Mouse (Mus musculus) gastrocnemius, adult 8-10 months (tissue): Measurements from ENCODE around the gene Ccdc12. TPM values are rescaled to one million over a fixed set of nuclear protein-coding genes. Genes with fewer than 3 reads are reported as not detected.

ENCODE experiments used
- DNase-seq, 2 experiments: peaks; one replicate each; pipeline ENCODE4 v3.0.0; 2022; ENCODE audit warnings: low spot score in 2 of 2
- microRNA-seq: library from miRNA; unstranded; fragments of <30 nt; microRNA quantifications from one replicate; pipeline ENCODE4 v1.2.0, GENCODE M21; 2022
- total RNA-seq, 4 experiments: library from RNA; stranded (reverse); gene quantifications; 2 replicates each; pipeline ENCODE4 v1.2.4; 2022

Gene Ccdc12
- total RNA-seq, 4 experiments from 2014 or later = 38.8 to 53.8 (median 47.0) TPM

DNA sequence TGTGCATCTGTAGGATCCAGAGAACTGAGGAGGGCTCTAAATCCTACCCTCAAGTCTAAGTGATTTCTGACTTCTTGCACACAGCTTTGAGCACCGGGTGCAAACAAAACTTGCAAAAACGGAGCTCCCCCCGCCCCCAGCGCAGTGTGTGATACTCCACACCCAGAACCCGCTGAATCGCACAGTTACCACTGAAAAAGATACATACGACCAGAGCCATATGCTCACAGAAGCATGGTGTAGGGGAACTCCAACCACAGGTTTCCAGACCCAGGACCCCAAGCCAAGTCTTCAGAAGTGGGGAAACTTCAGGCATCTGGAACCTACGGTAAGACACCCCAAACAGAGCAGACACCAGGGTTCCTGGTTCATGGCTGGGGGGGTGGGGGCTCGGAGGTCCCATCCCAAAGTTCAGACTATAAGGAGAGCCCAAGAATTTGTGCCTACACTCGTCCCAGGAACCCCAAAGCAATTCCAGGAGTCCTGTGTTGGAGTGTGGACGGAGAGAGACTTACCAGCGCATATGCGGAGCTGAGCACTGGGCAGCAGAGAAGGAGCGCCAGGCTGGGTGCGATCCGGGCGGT, 85.5 kb downstream of the Ccdc12 start, which contains the start of gene Myl3:
Gene Myl3, plus strand, starts transcription at position 151 of the 584 bp plus-strand sequence.
- DNase-seq = no peak

DNA sequence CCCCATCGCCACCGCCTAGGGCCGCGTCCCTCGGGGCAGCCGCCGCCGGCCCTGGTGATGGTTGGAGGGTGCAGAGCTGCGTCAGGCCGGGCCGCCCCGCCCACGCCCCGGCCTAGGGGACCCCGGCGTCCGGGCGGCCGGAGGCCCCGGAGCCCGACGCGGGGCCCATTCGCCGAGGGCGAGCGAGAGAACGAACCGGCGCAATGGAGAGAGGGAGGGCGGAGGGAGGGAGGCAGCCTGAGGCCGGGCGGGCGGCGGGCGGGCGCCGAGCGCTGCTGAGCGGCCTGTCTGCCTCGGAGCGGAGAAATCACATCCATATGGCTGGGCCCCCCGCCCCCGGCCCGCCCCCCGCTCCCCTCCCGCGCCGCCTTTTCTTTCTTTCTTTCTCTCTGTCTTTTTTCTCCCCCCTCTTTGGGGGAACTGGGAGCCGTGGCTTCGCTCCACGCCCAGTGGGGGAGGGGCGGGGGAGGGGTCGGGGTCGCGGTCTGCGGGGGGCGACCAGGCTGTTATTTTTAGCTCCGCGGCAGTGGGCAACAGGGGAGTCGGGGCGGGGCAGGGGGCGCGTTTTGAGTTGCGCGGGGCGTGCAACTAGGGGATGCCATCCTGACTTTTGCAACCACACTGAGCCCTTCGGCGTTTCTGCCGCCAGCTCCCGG, 86.1 kb downstream of the Ccdc12 start:
- DNase-seq = no peak

DNA sequence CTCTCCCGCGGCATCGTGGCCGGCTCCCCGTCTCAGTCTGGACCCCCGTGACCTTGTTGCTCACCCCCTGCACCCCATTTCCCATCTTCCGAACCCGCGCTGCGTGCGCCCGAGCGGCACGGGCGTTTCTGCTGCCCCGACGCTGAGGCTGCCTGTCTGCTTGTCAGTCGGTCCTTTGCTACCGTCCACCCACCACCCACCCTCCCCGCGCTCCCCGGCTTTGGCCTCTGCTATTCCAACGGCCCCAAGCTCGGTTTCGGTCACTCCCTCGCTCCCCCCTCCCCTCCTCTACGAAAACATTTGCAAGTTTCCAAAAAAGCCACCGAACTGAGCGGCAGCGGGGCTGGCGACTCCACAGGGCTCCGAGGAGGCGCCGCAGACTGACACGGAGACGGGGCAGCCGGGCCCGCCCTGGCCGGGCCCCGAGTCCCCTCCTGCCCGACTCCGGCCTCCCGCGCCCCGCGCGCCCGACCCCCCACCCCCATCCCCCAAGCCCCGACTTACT, 86.7 kb downstream of the Ccdc12 start:
- DNase-seq = no peak

DNA sequence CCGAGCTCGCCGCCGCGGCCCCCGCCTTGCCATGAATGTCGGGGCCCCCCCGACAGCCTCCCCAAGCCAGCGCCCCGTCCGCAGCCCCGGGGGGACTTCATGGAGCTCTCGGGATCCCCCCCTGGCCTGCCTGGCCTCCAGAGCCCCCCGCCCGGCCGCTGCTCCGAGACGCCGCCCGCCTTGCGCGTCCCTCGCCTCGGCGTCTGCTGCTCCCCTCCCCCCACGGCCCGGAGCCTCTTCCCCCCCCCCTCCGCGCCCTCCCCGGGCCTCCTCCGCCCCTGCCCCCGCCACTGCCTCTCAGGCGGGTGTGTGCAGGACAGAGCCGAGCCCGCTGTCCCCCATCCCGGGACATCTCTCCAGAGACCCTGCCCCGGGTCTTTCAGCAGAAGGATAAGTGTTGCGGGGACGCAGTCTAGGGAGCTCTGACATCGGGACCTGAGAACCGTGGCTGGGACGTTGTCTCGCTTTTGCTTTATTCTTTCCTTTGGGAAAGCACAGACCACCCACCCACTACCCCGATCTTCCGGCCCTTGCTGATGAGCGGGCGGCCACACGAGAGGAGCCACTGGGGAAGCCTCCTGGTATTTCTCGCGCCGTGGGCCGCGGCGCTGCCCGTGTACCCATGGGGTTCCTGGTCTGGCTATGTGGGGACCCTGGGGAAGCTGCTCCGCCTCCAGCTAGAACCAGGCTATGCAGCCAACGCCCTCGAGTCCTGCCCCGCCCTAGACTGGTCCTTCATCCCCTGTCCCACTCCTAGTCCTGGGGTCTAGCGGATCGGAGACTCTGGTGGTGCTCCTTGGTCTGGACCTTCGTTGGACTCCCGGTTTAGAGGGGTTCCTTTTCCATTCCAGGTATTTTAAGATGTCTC, 87.4 kb downstream of the Ccdc12 start:
- no peak for DNase-seq

DNA sequence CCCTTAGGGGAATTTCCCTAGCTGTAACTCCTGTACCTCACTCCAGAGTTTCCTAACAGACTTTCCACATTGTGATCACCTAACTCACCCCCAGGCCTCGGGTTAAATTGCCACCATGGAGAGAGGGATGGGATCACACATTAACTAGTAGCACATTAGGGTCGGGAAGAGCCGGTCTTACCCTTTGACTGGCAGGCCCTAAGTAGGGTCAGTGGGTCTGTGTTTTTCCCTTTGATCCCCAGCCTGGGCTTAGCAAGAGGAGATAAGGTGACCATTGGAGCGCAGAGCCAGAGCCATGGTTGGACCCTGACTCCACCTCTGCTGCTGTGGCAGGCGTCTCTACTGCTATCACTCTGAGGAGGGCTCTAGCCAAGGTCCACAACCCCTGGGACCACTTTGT, 89.4 kb downstream of the Ccdc12 start:
- DNase-seq = no peak

DNA sequence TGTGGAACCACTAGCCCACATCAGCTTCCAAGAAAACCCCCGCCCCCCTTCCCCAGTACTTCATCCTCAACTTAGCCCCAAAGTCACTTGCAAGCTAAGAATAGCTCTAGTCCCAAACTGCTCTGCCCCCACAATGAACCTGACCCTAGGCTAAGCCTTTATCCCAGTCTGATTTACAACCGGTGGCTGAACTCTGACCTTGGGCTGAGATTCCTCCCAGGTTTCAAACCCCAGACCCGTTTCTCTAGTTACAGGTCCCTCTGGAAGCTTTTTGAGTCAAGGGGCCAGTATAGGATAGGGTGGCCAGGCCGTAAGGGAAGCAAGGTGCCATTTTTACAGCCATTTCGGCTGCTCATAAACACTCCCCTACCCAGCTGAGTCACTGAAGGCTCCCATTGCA, 89.9 kb downstream of the Ccdc12 start:
- DNase-seq = no peak

DNA sequence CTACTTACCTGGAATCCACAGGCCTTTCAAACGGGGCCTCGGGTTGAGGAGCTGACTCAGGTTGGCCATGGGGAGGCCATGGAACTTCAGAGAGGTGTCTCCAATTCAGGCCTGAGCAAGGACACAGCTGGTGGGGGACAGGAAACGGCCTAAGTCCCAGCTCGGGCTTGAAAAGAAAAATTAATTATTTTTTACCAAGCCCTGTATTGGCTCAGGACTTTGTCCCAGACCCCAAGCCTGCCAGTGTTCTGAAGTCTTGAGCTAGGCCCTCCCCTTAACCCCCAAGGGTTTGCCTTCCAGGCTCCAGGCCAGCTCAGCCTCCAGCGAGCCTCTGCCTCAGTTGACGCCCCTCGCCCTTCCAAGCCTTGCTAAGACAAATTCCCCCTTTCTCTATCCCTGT, 90.7 kb downstream of the Ccdc12 start, which contains the start of gene Pth1r:
Gene Pth1r, minus strand, starts transcription at position 185 of the 400 bp plus-strand sequence.
- DNase-seq = no peak

DNA sequence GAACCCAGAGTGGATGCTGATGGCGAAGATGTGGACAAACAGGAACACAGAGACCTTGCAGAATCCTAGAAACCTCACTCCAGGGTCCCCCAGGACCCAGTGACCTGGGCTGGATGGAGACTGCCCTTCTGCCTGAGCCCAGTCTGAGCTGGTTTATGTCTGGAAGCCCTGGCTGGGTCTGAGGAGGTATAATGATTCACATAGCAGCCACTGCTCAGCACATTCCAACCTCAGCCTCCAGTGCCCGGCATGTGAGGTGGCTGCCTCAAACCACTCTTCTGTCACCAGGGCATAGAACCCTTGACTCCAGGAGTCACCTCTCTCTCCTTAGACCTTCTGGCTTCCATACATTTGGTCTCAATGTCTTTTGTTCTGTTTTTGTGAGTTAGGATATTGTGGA, 92.1 kb downstream of the Ccdc12 start:
- DNase-seq = no peak

DNA sequence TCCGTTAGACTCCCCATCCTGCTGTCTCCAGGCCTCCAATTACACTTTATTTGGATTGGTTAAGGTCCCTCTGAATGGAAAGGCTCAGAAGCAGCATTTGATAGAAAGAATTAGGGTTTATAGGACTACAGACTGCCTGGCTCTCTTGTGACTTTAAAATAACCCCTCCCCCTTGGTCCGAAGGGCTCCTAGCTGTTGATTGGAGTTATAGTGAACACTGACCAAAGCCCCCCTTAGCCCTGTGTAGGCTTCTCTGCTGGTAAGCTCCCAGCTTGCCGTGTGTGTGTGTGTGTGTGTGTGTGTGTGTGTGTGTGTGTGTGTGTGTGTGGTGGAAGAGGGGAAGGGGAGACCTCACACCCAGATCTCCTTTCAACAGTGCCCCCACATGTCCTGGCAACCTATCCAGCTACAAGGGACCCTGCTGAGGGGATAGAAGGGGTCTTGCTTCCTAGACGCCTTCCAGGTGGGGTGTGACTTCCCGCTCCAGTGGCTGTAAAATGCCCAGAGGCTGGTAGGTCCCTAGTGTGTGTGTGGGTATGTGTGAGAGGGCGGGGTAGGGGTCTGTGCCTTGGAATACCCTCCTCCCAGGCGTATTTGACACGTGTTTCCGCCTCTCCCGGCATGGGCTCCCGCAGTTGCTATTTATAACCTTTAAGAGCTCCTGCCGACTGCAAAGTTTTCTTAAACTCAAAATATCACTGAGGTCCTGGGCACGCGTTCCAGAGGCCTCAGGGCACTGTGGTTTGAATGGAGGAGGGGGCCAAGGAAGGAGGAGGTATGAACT, 94.3 kb downstream of the Ccdc12 start:
- DNase-seq = no peak

DNA sequence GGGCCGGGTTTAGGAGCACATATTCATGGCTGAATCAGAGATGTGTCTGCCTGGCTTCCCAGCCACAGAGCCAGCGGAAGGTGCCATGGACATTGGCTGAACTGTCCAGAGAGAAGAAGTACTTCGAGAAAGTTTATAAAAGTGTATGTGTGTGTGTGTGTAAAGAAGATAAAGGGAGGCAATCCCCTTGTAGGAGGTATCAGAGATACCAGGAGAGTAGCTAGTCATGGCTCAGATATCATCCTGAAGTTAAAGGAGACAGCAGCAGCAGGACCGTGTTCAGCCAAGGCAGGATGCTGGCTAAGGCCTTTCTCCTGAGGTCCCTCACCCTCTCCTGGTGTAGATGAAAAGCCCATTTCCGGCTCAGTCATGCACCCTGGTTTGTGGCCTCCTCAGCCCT, 95.1 kb downstream of the Ccdc12 start:
- DNase-seq = no peak

DNA sequence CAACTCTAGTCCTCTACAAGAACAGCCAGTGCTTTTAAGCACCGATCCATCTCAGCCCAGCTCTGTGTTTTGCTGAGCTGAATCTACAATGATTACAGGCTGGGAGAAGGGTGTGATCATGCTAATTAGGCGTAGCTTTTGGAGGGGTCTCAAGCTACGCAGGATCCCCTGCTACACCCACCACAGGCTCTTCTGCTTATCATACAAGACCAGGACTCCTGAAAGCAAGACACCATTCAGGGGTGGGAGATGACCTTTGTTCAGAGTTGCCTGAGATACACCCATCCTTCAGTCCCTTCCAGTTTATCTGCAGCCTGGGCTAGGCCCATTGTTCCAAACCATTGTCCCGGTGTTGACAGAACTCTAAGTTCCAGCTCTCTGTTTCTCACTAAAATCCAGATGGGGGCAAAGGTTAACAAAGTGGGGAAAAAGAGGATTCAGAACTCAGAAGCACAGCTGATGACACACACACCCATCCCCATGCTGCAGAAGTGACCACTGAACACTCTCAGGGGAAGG, 96.7 kb downstream of the Ccdc12 start:
- no peak for DNase-seq

DNA sequence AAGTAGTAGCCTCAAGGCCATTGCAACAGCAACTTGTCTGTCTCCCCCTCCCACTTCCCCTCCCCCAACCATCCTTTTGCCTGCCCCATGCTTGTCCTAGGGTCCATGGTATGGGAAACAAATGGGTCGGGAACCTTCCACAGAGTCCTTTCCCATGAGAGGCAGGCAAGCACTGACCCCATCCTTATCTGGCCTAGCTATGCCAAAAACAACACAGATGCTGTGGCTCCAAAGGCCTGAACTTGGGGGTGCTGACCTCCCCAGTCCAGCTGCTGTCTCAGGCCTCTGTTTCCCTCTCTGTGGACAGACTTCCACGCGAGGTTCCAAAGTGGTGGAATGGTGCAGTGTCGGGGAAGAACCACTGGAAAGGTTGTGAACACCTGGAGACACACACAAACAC, 97.5 kb downstream of the Ccdc12 start:
- DNase-seq = no peak

DNA sequence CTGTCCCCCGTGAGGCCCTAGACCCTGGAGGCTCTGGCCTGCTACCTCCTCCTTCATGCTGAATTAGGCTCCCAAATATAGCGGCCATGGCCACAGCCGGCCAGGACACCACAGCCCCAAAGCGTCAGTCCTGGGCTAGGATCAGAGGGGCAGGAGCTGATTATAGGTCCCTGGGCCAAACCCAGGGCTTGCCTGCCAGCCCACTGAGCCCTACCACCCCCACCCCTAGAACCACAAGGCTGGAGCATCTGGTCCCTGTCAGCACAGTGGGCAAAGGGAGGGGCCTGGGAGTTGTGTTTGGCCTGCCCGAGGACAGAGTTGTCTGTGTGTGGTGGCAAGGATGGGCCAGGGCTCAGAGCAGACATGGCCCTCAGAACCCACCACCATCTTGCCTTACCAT, 101.5 kb downstream of the Ccdc12 start:
- no peak for DNase-seq

DNA sequence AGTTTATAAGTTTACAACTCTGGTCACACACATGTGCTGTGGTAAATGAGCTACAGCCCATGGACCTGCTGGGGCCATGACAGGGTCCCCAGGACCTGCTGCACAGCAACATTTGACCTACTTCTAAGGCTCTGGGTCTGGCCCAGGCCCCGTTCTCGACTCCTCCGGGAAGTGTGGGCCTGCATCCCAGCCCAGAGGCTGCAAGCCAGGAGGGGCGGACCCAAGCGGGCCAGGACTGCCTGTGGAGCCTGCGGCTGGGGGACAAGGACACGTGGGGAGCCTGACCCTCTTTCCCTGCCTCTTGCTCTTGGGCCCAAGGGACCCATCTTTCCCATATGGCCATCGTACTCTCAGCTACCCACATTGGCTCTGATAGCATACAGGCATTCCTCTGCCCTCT, 102.3 kb downstream of the Ccdc12 start:
- peak; percentile 72 to 74 for DNase-seq

DNA sequence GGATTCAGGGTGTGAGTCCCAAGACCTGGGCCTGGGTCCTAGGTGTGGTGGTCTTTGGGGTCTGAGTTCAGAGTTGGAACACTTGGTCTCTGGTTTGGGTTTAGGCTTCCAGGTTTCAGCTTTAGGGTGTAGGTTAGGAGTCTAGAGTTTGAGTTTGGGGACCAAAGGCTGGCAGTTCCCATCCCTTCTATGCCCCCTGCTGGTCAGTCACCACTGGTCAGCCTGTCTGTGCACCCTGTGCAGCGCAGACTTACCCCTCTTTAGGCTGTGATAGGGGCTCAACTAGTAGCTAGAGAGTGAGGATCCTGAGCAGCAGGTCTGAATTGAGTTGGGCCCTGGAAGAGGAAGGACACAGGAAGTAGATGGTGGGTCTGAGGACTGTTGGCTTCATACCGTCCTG, 103.0 kb downstream of the Ccdc12 start:
- peak in 1 of 2 experiments; percentile 14 for DNase-seq

DNA sequence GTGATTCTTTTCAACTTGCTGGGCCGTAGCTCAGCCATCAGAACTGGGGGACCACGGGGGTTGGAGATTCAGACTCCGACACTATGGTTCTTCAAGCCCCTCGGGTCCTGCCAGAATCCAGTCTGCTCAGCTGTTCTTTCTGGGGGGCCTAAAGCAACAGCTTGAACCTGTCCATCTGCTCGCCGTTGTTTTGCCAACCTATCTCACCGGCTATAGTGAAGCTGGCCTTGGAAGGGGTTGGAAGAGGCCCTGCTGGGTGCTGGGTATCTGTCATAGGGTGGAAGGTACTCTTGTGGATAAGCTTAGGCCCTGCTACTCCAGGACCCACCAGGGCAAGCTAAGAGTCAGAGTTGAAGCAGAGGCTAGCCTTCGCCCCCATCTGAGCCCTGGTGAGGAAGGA, 104.6 kb downstream of the Ccdc12 start:
- no peak for DNase-seq

Small RNA genes within 50 kb of the gene (microRNA-seq; reads per million reads assigned to microRNA genes)
- gene Mir8107 = not detected

Other genes with a start within 250 kb of the Ccdc12 start
- gene Ptpn23, start 248.3 kb upstream of the Ccdc12 start, total RNA-seq = 1 to 10 TPM; 7.6 to 9.9 (median 8.4) TPM
- gene Ngp, start 236.8 kb upstream of the Ccdc12 start, total RNA-seq = not detected
- 1 to 10 TPM; 5.2 to 7.9 (median 6.6) TPM for gene Klhl18, start 179.8 kb upstream of the Ccdc12 start, total RNA-seq
- gene Kif9, start 179.5 kb upstream of the Ccdc12 start, total RNA-seq = under 1 TPM in 1 of 4 experiments, not detected in 3; 0.12 TPM
- gene Setd2, start 123.9 kb upstream of the Ccdc12 start, total RNA-seq = 10 to 100 TPM; 19.6 to 27.3 (median 25.4) TPM
- gene Nradd, start 32.1 kb upstream of the Ccdc12 start, total RNA-seq = under 1 TPM; 0.27 to 0.88 (median 0.44) TPM
- 1 to 10 TPM; 2.1 to 4.2 (median 3.1) TPM for gene Nbeal2, start 2.3 kb upstream of the Ccdc12 start, total RNA-seq
- 100 to 1,000 TPM; 644 to 855 (median 660) TPM for gene Myl3, start 85.4 kb downstream of the Ccdc12 start, total RNA-seq
- gene Pth1r, start 90.6 kb downstream of the Ccdc12 start, total RNA-seq = 1 to 10 TPM in 2 of 4 experiments, under 1 TPM in 2; 0.44 to 1.4 (median 1.0) TPM
- not detected for gene Prss42, start 141.7 kb downstream of the Ccdc12 start, total RNA-seq
- gene Prss44, start 157.5 kb downstream of the Ccdc12 start, total RNA-seq = not detected
- not detected for gene Prss43, start 170.2 kb downstream of the Ccdc12 start, total RNA-seq
- gene Prss45, start 178.1 kb downstream of the Ccdc12 start, total RNA-seq = not detected
- not detected for gene Prss46, start 188.0 kb downstream of the Ccdc12 start, total RNA-seq
- not detected for gene Prss50, start 201.5 kb downstream of the Ccdc12 start, total RNA-seq
- gene Als2cl, start 223.4 kb downstream of the Ccdc12 start, total RNA-seq = 1 to 10 TPM; 2.6 to 3.2 (median 2.9) TPM
- gene Tmie, start 223.6 kb downstream of the Ccdc12 start, total RNA-seq = under 1 TPM; 0.41 to 0.81 (median 0.64) TPM